Mouse (Mus musculus): ENCODE data around the gene Ankrd33b. TPM values are rescaled to one million over a fixed set of nuclear protein-coding genes. Genes with fewer than 3 reads are reported as not detected.

Ankrd33b gene
- 77.5 and 119 TPM in 2 replicates for total RNA-seq (2023)

DNA sequence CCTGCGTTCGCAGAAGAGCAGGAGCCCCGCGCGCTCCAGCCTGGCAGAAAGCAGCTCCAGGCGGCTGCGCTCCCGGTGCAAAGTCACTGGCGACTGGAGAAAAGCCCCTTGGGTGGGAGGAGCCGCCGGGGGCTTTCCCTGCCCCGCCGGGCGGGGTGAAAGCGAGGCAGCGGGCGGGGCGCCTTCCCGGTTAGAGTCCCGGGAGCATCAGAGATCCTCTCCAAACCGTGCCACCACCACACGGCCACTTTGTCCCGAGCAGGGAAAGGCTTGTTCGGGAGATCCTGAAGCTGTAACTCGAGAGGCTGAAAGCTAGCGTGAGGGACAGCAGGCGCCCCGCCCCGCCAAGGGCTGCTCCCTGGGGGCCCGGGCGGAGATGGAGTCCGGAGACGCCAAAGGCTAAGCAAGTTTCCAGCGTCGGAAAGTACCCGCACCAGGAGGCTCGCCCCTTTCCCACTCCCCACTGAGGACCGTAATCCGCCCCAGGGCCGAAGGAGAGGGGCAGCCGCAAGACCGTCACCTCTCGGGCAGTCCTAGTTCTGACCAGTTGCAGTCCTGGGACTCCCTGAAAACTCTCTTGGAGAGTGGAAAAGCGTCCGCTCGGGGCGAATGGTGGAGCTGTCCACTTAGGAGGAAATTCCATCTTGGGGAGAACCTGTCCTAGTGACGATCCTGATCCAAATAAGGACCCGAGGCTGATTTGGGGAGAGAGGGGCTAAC is at the start of gene Ankrd33b:
Gene Ankrd33b (minus strand): TSS at position 246 of the 720 bp plus-strand sequence.

Other genes starting within 250 kb of the Ankrd33b start
- gene Dap, start 143.4 kb downstream of the Ankrd33b start, total RNA-seq (2023): 61.1 and 65.3 TPM in 2 replicates
- 1.0 and 1.4 TPM in 2 replicates for gene Ropn1l, start 86.0 kb upstream of the Ankrd33b start, total RNA-seq (2023)
- gene March6, start 163.3 kb upstream of the Ankrd33b start, total RNA-seq (2023): 47.5 and 60.5 TPM in 2 replicates
- gene Cmbl, start 197.7 kb upstream of the Ankrd33b start, total RNA-seq (2023): not detected in 2 replicates
- 93.1 and 93.7 TPM in 2 replicates for gene Cct5, start 234.1 kb upstream of the Ankrd33b start, total RNA-seq (2023)
- 4.7 and 5.9 TPM in 2 replicates for gene Fam173b, start 234.1 kb upstream of the Ankrd33b start, total RNA-seq (2023)

Data from neutrophil, adult 65 days (primary cell).